Mouse (Mus musculus) C2C12 (cell line): ENCODE results near the gene Pik3r6. TPM values are rescaled to one million over a fixed set of nuclear protein-coding genes. Genes with fewer than 3 reads are reported as not detected.

Experiments used
- H3K27me3 ChIP-seq: one replicate; pipeline ENCODE4 v1.6.1; 2011; ENCODE audit not compliant: control insufficient read depth, insufficient read depth, insufficient read length
- H3K36me3 ChIP-seq: one replicate; pipeline ENCODE4 v1.6.1; 2011; ENCODE audit not compliant: control insufficient read depth, insufficient read depth
- H3K4me3 ChIP-seq: one replicate; pipeline ENCODE4 v1.5.1; 2011; ENCODE audit warnings: mild to moderate bottlenecking, control low read depth; ENCODE audit not compliant: poor library complexity, insufficient read depth, severe bottlenecking
- H3K79me2 ChIP-seq: one replicate; pipeline ENCODE4 v1.6.1; 2011; ENCODE audit not compliant: control insufficient read depth, insufficient read depth
- H3K79me3 ChIP-seq: one replicate; pipeline ENCODE4 v1.6.1; 2011; ENCODE audit warnings: low read depth, control low read depth
- H3ac ChIP-seq: one replicate; pipeline ENCODE3; 2011; ENCODE audit warnings: low read depth; ENCODE audit not compliant: control insufficient read depth, insufficient read length
- CEBPB ChIP-seq: IDR thresholded peaks from one replicate; pipeline ENCODE4 v1.6.1; 2011; ENCODE audit warnings: low read depth, mild to moderate bottlenecking, control low read depth, moderate library complexity
- CTCF ChIP-seq: IDR thresholded peaks from one replicate; pipeline ENCODE4 v1.5.1; 2011; ENCODE audit not compliant: control insufficient read depth, insufficient read depth, insufficient read length
- FOSL1 ChIP-seq: IDR thresholded peaks from one replicate; pipeline ENCODE4 v1.8.0; 2011; ENCODE audit warnings: mild to moderate bottlenecking, low read length; ENCODE audit not compliant: poor library complexity, insufficient read depth, severe bottlenecking
- MAX ChIP-seq: IDR thresholded peaks from one replicate; pipeline ENCODE4 v1.6.1; 2011; ENCODE audit warnings: mild to moderate bottlenecking, control low read depth
- MYOD1 ChIP-seq: IDR thresholded peaks from one replicate; pipeline ENCODE4 v1.6.1; 2011; ENCODE audit warnings: low read depth; ENCODE audit not compliant: control insufficient read depth, insufficient read length
- MYOG ChIP-seq: IDR thresholded peaks from one replicate; pipeline ENCODE4 v1.6.1; 2011; ENCODE audit not compliant: control insufficient read depth, insufficient read length; ENCODE audit errors: extremely low read depth
- USF1 ChIP-seq: IDR thresholded peaks from one replicate; pipeline ENCODE4 v1.6.1; 2011; ENCODE audit warnings: low read depth, mild to moderate bottlenecking, control low read depth, moderate library complexity
- polyA plus RNA-seq: library from polyadenylated mRNA; unstranded; fragments of >200 nt; fragmentation: generic; extraction: Trizol; gene quantifications from one replicate; pipeline ENCODE4 v1.2.1, GENCODE M21; 2012; ENCODE audit warnings: missing spikeins

Pik3r6 gene
- polyA plus RNA-seq, 1 experiment: not detected

GRCm38 (mm10) chr11:68561957-68562950, 59.4 kb downstream of the Pik3r6 start:
- no peak overlapping the region for H3K4me3 ChIP-seq
- H3K36me3 ChIP-seq: no peaks in the 10 kb centered on the region
- peaks cover 41% of the 10 kb centered on the region for H3K27me3 ChIP-seq
- no peaks in the 10 kb centered on the region for H3K79me3 ChIP-seq
- TF ChIP-seq FOSL1 (no peak), CTCF (no peak), MAX (no peak), MYOD1 (no peak), MYOG (no peak), USF1 (no peak)
- H3ac ChIP-seq: no peak overlapping the region
- no peaks in the 10 kb centered on the region for H3K79me2 ChIP-seq

- H3K4me3 ChIP-seq: no peak overlapping the region
- no peaks in the 10 kb centered on the region for H3K79me2 ChIP-seq
- no peaks in the 10 kb centered on the region for H3K36me3 ChIP-seq
- no peaks in the 10 kb centered on the region for H3K79me3 ChIP-seq
- H3ac ChIP-seq: no peak overlapping the region
- H3K27me3 ChIP-seq: peaks cover 34% of the 10 kb centered on the region
- TF ChIP-seq CTCF (no peak), FOSL1 (no peak), MAX (no peak), CEBPB (no peak), USF1 (no peak), MYOD1 (no peak), MYOG (no peak)
Observed at GRCm38 (mm10) chr11:68564356-68565031, 61.7 kb downstream of the Pik3r6 start.

GRCm38 (mm10) chr11:68565032-68565429, 62.2 kb downstream of the Pik3r6 start:
- H3K79me3 ChIP-seq: no peaks in the 10 kb centered on the region
- H3K79me2 ChIP-seq: no peaks in the 10 kb centered on the region
- H3K4me3 ChIP-seq: no peak overlapping the region
- H3K27me3 ChIP-seq: peaks cover 34% of the 10 kb centered on the region
- no peaks in the 10 kb centered on the region for H3K36me3 ChIP-seq
- H3ac ChIP-seq: no peak overlapping the region
- TF ChIP-seq MYOD1 (no peak), USF1 (no peak), MYOG (no peak), MAX (no peak), FOSL1 (no peak), CEBPB (no peak), CTCF (no peak)

GRCm38 (mm10) chr11:68566447-68567059, 63.7 kb downstream of the Pik3r6 start:
- no peak overlapping the region for H3K4me3 ChIP-seq
- TF ChIP-seq FOSL1: no peak
- peak; percentile 67 for TF ChIP-seq CTCF
- no peak for TF ChIP-seq USF1
- peaks cover 23% of the 10 kb centered on the region for H3K27me3 ChIP-seq

GRCm38 (mm10) chr11:68570861-68571260, 68.0 kb downstream of the Pik3r6 start:
- Histone ChIP-seq H3K27me3 (no peaks in the 10 kb centered on the region), H3ac (no peak overlapping the region), H3K4me3 (no peak overlapping the region), H3K36me3 (no peaks in the 10 kb centered on the region), H3K79me3 (no peaks in the 10 kb centered on the region), H3K79me2 (no peaks in the 10 kb centered on the region)
- TF ChIP-seq MYOG (no peak), CTCF (no peak), USF1 (no peak), MAX (no peak), FOSL1 (no peak), CEBPB (no peak), MYOD1 (no peak)

More at GRCm38 (mm10) chr11:68566447-68567059, 63.7 kb downstream of the Pik3r6 start:
- Histone ChIP-seq H3ac (no peak overlapping the region), H3K79me3 (no peaks in the 10 kb centered on the region), H3K36me3 (no peaks in the 10 kb centered on the region), H3K79me2 (no peaks in the 10 kb centered on the region)
